Mouse (Mus musculus): Measurements from ENCODE around the gene 2210016F16Rik.
"Not testable (repeated sequence)": the region's sequence is repeated elsewhere in the genome, so short reads cannot be mapped to it uniquely, and the experiment has no call there.

2210016F16Rik gene

GRCm38 (mm10) chr13:58384779-58385546 is at the start of gene 2210016F16Rik:
2210016F16Rik (minus strand) TSS chr13:58385225.
- DNase-seq (ENCODE audit: low spot score in 2 of 2) = peak; percentile 43 to 45

GRCm38 (mm10) chr13:58423061-58423660 is 38.1 kb upstream of the 2210016F16Rik start:
- no peak for DNase-seq (ENCODE audit: low spot score in 2 of 2)

- no peak for DNase-seq (ENCODE audit: low spot score in 2 of 2)
These were observed 37.2 kb upstream of the 2210016F16Rik start for GRCm38 (mm10) chr13:58422242-58422641.

- DNase-seq (ENCODE audit: low spot score in 2 of 2) = no peak
These were observed 36.0 kb upstream of the 2210016F16Rik start for GRCm38 (mm10) chr13:58421026-58421425.

GRCm38 (mm10) chr13:58419266-58419665 is 34.2 kb upstream of the 2210016F16Rik start:
- no peak for DNase-seq (ENCODE audit: low spot score in 2 of 2)

GRCm38 (mm10) chr13:58418656-58419055 is 33.6 kb upstream of the 2210016F16Rik start:
- no peak for DNase-seq (ENCODE audit: low spot score in 2 of 2)

- DNase-seq (ENCODE audit: low spot score in 2 of 2) = no peak
These were observed 30.8 kb upstream of the 2210016F16Rik start for GRCm38 (mm10) chr13:58415838-58416237.

GRCm38 (mm10) chr13:58415374-58415773 is 30.3 kb upstream of the 2210016F16Rik start:
- no peak for DNase-seq (ENCODE audit: low spot score in 2 of 2)

GRCm38 (mm10) chr13:58411073-58411472 is 26.0 kb upstream of the 2210016F16Rik start:
- DNase-seq (ENCODE audit: low spot score in 2 of 2) = no peak

- DNase-seq (ENCODE audit: low spot score in 2 of 2) = not testable (repeated sequence)
These were observed 18.2 kb upstream of the 2210016F16Rik start, which contains the start of gene Hnrnpk for GRCm38 (mm10) chr13:58403243-58403642. Hnrnpk (minus strand) TSS chr13:58403343.

GRCm38 (mm10) chr13:58402744-58403110 is 17.7 kb upstream of the 2210016F16Rik start:
- no peak for DNase-seq (ENCODE audit: low spot score in 2 of 2)

- DNase-seq (ENCODE audit: low spot score in 2 of 2) = peak; percentile 98 to 99
These were observed 17.1 kb upstream of the 2210016F16Rik start, which contains the start of gene Rmi1 for GRCm38 (mm10) chr13:58402003-58402743. Rmi1 (plus strand) TSS chr13:58402248.

GRCm38 (mm10) chr13:58401135-58402002 is 16.3 kb upstream of the 2210016F16Rik start:
- peak; percentile 54 to 64 for DNase-seq (ENCODE audit: low spot score in 2 of 2)

- DNase-seq (ENCODE audit: low spot score in 2 of 2) = no peak
These were observed 15.6 kb upstream of the 2210016F16Rik start for GRCm38 (mm10) chr13:58400576-58400975.

GRCm38 (mm10) chr13:58397651-58398050 is 12.6 kb upstream of the 2210016F16Rik start:
- DNase-seq (ENCODE audit: low spot score in 2 of 2) = no peak

GRCm38 (mm10) chr13:58394392-58394791 is 9.4 kb upstream of the 2210016F16Rik start:
- DNase-seq (ENCODE audit: low spot score in 2 of 2) = not testable (repeated sequence)

GRCm38 (mm10) chr13:58389324-58389951 is 4.4 kb upstream of the 2210016F16Rik start:
- no peak for DNase-seq (ENCODE audit: low spot score in 2 of 2)

GRCm38 (mm10) chr13:58388379-58388778 is 3.4 kb upstream of the 2210016F16Rik start:
- DNase-seq (ENCODE audit: low spot score in 2 of 2) = no peak

- DNase-seq (ENCODE audit: low spot score in 2 of 2) = peak; percentile 60 to 82
These were observed 2.9 kb upstream of the 2210016F16Rik start for GRCm38 (mm10) chr13:58387948-58388347.

- no peak for DNase-seq (ENCODE audit: low spot score in 2 of 2)
These were observed 509 bp upstream of the 2210016F16Rik start for GRCm38 (mm10) chr13:58385547-58385920.

- no peak for DNase-seq (ENCODE audit: low spot score in 2 of 2)
These were observed 654 bp downstream of the 2210016F16Rik start for GRCm38 (mm10) chr13:58384371-58384770.
